Mouse (Mus musculus) urinary bladder, postnatal 10 days (tissue): Measurements from ENCODE around the gene Cracr2b.
"Not testable (repeated sequence)": the region's sequence is repeated elsewhere in the genome, so short reads cannot be mapped to it uniquely, and the experiment has no call there.

Experiments
- DNase-seq: peaks from one replicate; pipeline ENCODE4 v3.0.0; 2022; ENCODE audit warnings: low spot score

The Cracr2b gene

GRCm38 (mm10) chr7:141433517-141434400, 27.1 kb upstream of the Cracr2b start:
- DNase-seq, result no peak

GRCm38 (mm10) chr7:141434464-141434863, 26.4 kb upstream of the Cracr2b start:
- no peak for DNase-seq

- no peak for DNase-seq
These were observed 25.6 kb upstream of the Cracr2b start for GRCm38 (mm10) chr7:141435129-141435855.

GRCm38 (mm10) chr7:141435856-141436522, 24.9 kb upstream of the Cracr2b start:
- no peak for DNase-seq

- no peak for DNase-seq
These were observed 24.4 kb upstream of the Cracr2b start for GRCm38 (mm10) chr7:141436523-141436892.

GRCm38 (mm10) chr7:141437178-141438120, 23.4 kb upstream of the Cracr2b start, which contains the start of gene Slc25a22:
TSS of gene Slc25a22 (minus strand) at chr7:141437892.
- no peak for DNase-seq

GRCm38 (mm10) chr7:141438201-141438968, 22.5 kb upstream of the Cracr2b start:
- no peak for DNase-seq

- DNase-seq, result no peak
These were observed 21.7 kb upstream of the Cracr2b start for GRCm38 (mm10) chr7:141439140-141439679.

GRCm38 (mm10) chr7:141439811-141440210, 21.1 kb upstream of the Cracr2b start:
- no peak for DNase-seq

GRCm38 (mm10) chr7:141440613-141441012, 20.3 kb upstream of the Cracr2b start:
- DNase-seq, result no peak

GRCm38 (mm10) chr7:141441460-141441859, 19.4 kb upstream of the Cracr2b start:
- DNase-seq, result no peak

GRCm38 (mm10) chr7:141442199-141442598, 18.7 kb upstream of the Cracr2b start:
- DNase-seq, result no peak

- DNase-seq, result no peak
These were observed 17.6 kb upstream of the Cracr2b start for GRCm38 (mm10) chr7:141443081-141443821.

- DNase-seq, result no peak
These were observed 17.1 kb upstream of the Cracr2b start, which contains the start of gene Pidd1 for GRCm38 (mm10) chr7:141443828-141444237. TSS of gene Pidd1 (minus strand) at chr7:141444025.

- not testable (repeated sequence) for DNase-seq
These were observed 14.5 kb upstream of the Cracr2b start for GRCm38 (mm10) chr7:141446374-141446773.

GRCm38 (mm10) chr7:141447110-141447991, 13.5 kb upstream of the Cracr2b start, which contains the start of gene Rplp2:
TSS of gene Rplp2 (plus strand) at chr7:141447370.
- DNase-seq, result peak; percentile 77

- DNase-seq, result no peak
These were observed 9.0 kb upstream of the Cracr2b start for GRCm38 (mm10) chr7:141451928-141452327.

- no peak for DNase-seq
These were observed 7.3 kb upstream of the Cracr2b start for GRCm38 (mm10) chr7:141453636-141454035.
